Mouse (Mus musculus): ENCODE data around the gene Batf. TPM values are rescaled to one million over a fixed set of nuclear protein-coding genes. Genes with fewer than 3 reads are reported as not detected.

The Batf gene
- polyA plus RNA-seq, 1 experiment from 2014 or later, result 6.7 TPM

- Histone ChIP-seq H3K9me3 (replicated peaks; ENCODE audit: control insufficient read depth, low read length) (no peaks in the 10 kb centered on the region), H3K27me3 (ENCODE audit: control insufficient read depth, insufficient read depth, low read length) (no peaks in the 10 kb centered on the region), H3K4me3 (ENCODE audit: low read depth, low read length) (no peak overlapping the region), H3K9ac (ENCODE audit: low read depth, low read length) (no peak overlapping the region), H3K36me3 (ENCODE audit: control insufficient read depth, insufficient read depth, low read length) (no peaks in the 10 kb centered on the region), H3K27ac (ENCODE audit: low read depth, low read length) (no peak overlapping the region), H3K4me2 (no peak overlapping the region), H3K4me1 (ENCODE audit: control insufficient read depth, insufficient read depth, low read length) (peaks cover 6% of the 10 kb centered on the region; the same call in 1 of the 2 replicates)
- 82% methylated on average over 7 of the region's 7 CpGs for WGBS (ENCODE audit: insufficient replicate concordance)
- no peak for ATAC-seq (replicated peaks; ENCODE audit: insufficient number of reproducible peaks, low FRiP score, low TSS enrichment)
Measured at GRCm38 (mm10) chr12:85728181-85728580, 41.7 kb downstream of the Batf start.

DNA sequence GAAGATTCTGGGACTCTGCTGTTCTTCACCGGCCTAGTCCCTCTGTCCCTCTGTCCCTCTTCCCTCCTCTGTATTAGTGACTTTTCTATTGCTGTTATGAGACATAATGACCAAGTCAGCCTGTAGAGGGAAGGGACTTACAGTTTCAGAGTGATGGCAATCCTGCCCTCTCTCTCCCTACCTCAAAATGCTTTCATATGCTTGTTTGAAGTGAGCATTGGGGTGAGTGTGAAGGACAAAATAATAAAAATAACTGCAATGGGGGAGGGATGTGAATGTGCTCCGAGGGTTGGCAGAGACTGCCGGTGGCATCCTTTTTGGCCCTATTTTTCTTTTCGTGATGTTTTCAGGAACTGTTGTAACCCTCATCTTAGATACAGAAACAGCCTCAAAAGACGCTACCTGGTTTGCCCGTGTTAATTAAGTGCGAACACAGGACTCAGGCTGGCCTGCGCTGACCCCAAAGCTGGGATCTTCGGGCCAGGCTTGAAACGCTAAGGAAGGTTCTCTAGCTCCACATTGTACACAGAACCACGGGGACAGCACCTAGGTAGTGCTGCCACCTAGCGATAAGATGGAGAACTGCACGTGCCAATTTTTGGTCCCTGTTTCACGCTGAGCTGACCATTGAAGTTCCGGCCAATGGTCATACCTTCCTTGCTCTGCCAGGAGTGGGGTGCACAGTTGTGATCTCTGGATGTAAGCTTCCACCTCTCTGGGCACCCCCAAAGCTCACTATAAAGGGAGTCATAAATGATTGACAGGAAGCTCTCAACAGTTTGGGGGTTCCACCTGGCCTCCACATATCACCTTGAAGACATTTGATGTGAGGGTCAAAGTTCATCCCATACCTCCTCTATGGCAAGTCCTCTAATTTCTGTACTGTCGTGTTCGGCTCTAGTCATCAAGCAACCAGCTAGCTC lies 42.8 kb downstream of the Batf start:
- Histone ChIP-seq H3K36me3 (ENCODE audit: control insufficient read depth, insufficient read depth, low read length) (no peaks in the 10 kb centered on the region), H3K4me3 (ENCODE audit: low read depth, low read length) (no peak overlapping the region), H3K4me1 (ENCODE audit: control insufficient read depth, insufficient read depth, low read length) (peaks cover 6% of the 10 kb centered on the region; the same call in 1 of the 2 replicates), H3K27ac (ENCODE audit: low read depth, low read length) (no peak overlapping the region), H3K9ac (ENCODE audit: low read depth, low read length) (no peak overlapping the region), H3K27me3 (ENCODE audit: control insufficient read depth, insufficient read depth, low read length) (no peaks in the 10 kb centered on the region), H3K4me2 (no peak overlapping the region), H3K9me3 (replicated peaks; ENCODE audit: control insufficient read depth, low read length) (peaks cover 2% of the 10 kb centered on the region; the same call in 1 of the 2 replicates)
- 37% methylated on average over 17 of the region's 17 CpGs for WGBS (ENCODE audit: insufficient replicate concordance)
- no peak; the same call in 1 of the 2 replicates for ATAC-seq (replicated peaks; ENCODE audit: insufficient number of reproducible peaks, low FRiP score, low TSS enrichment)

- Histone ChIP-seq H3K27ac (ENCODE audit: low read depth, low read length) (no peak overlapping the region), H3K9me3 (replicated peaks; ENCODE audit: control insufficient read depth, low read length) (peaks cover 2% of the 10 kb centered on the region; the same call in 1 of the 2 replicates), H3K4me1 (ENCODE audit: control insufficient read depth, insufficient read depth, low read length) (peaks cover 5% of the 10 kb centered on the region; the same call in 1 of the 2 replicates), H3K4me3 (ENCODE audit: low read depth, low read length) (no peak overlapping the region), H3K27me3 (ENCODE audit: control insufficient read depth, insufficient read depth, low read length) (no peaks in the 10 kb centered on the region), H3K36me3 (ENCODE audit: control insufficient read depth, insufficient read depth, low read length) (no peaks in the 10 kb centered on the region), H3K9ac (ENCODE audit: low read depth, low read length) (no peak overlapping the region), H3K4me2 (no peak overlapping the region)
- 54% methylated on average over 6 of the region's 6 CpGs for WGBS (ENCODE audit: insufficient replicate concordance)
- no peak for ATAC-seq (replicated peaks; ENCODE audit: insufficient number of reproducible peaks, low FRiP score, low TSS enrichment)
Measured at GRCm38 (mm10) chr12:85729945-85730290, 43.4 kb downstream of the Batf start.

- H3K27me3 ChIP-seq (ENCODE audit: control insufficient read depth, insufficient read depth, low read length), result no peaks in the 10 kb centered on the region
- H3K4me3 ChIP-seq (ENCODE audit: low read depth, low read length), result no peak overlapping the region
- H3K27ac ChIP-seq (ENCODE audit: low read depth, low read length), result no peak overlapping the region
- H3K4me1 ChIP-seq (ENCODE audit: control insufficient read depth, insufficient read depth, low read length), result no peaks in the 10 kb centered on the region
- 79% methylated on average over 2 of the region's 2 CpGs for WGBS (ENCODE audit: insufficient replicate concordance)
- ATAC-seq (replicated peaks; ENCODE audit: insufficient number of reproducible peaks, low FRiP score, low TSS enrichment), result no peak
- H3K36me3 ChIP-seq (ENCODE audit: control insufficient read depth, insufficient read depth, low read length), result no peaks in the 10 kb centered on the region
- H3K9me3 ChIP-seq (replicated peaks; ENCODE audit: control insufficient read depth, low read length), result peaks cover 2% of the 10 kb centered on the region; the same call in 1 of the 2 replicates
- H3K9ac ChIP-seq (ENCODE audit: low read depth, low read length), result no peak overlapping the region
- H3K4me2 ChIP-seq, result no peak overlapping the region
Measured at GRCm38 (mm10) chr12:85736203-85736602, 49.7 kb downstream of the Batf start.

- no peak for ATAC-seq (replicated peaks; ENCODE audit: insufficient number of reproducible peaks, low FRiP score, low TSS enrichment)
- Histone ChIP-seq H3K9me3 (replicated peaks; ENCODE audit: control insufficient read depth, low read length) (peaks cover 2% of the 10 kb centered on the region; the same call in 1 of the 2 replicates), H3K4me3 (ENCODE audit: low read depth, low read length) (no peak overlapping the region), H3K4me1 (ENCODE audit: control insufficient read depth, insufficient read depth, low read length) (no peaks in the 10 kb centered on the region), H3K27ac (ENCODE audit: low read depth, low read length) (no peak overlapping the region), H3K36me3 (ENCODE audit: control insufficient read depth, insufficient read depth, low read length) (no peaks in the 10 kb centered on the region), H3K27me3 (ENCODE audit: control insufficient read depth, insufficient read depth, low read length) (no peaks in the 10 kb centered on the region), H3K4me2 (no peak overlapping the region), H3K9ac (ENCODE audit: low read depth, low read length) (no peak overlapping the region)
- WGBS (ENCODE audit: insufficient replicate concordance), result 84% methylated on average over 3 of the region's 3 CpGs
Measured at GRCm38 (mm10) chr12:85736960-85737359, 50.5 kb downstream of the Batf start.

DNA sequence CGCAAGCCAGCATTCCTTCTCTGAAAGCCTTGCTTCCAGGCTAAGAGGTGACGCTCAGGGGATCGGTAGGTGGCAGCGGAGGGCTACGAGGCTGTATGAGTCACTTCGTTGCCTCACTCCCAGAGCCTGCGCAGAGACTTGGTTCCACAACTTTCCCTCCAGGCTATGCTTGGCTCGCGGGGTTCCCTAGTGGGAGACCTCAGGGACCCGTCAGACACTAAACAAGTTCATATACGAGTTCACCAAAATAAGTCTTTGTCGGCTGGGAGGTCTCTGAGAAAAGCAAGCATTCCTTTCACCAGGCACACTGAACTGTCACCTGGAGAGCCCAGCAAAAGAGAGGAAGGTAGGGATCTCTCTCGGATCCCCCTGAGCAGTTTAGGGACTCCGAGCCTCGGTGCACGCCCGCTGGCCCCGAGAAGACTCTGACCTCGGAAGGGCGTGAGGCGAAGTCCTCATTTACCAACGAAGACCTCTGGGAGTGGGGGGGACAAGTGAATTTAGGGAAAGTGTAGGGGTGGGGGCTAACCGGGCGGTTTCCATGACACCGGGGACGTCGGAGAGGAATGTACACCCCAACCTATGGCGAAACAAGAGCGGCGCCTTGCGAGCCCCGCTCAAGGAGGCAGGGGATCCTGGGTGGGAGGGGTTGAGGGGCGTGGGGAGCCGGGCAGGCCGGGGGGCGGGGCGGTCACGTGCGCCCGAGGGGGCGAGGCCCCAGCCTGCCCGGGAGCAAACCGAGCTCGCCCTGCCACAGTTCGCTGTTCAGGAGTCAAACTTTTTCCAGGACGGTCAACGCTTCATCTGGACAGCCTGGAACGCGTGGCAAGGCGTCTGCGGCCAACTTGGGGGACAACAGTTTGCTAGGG lies 59.6 kb downstream of the Batf start, which contains the start of gene Flvcr2:
TSS of gene Flvcr2 (plus strand) at position 713 of the 869 bp plus-strand sequence.
- Histone ChIP-seq H3K4me1 (ENCODE audit: control insufficient read depth, insufficient read depth, low read length) (peaks cover 5% of the 10 kb centered on the region), H3K9ac (ENCODE audit: low read depth, low read length) (peak within 1 kb of the TSS; percentile 68), H3K4me2 (peak within 1 kb of the TSS; percentile 98), H3K27ac (ENCODE audit: low read depth, low read length) (peak within 1 kb of the TSS; percentile 75; the same call in 1 of the 2 replicates), H3K36me3 (ENCODE audit: control insufficient read depth, insufficient read depth, low read length) (no peaks in the 10 kb centered on the region), H3K4me3 (ENCODE audit: low read depth, low read length) (peak within 1 kb of the TSS; percentile 46), H3K9me3 (replicated peaks; ENCODE audit: control insufficient read depth, low read length) (no peaks in the 10 kb centered on the region), H3K27me3 (ENCODE audit: control insufficient read depth, insufficient read depth, low read length) (peaks cover 7% of the 10 kb centered on the region)
- ATAC-seq (replicated peaks; ENCODE audit: insufficient number of reproducible peaks, low FRiP score, low TSS enrichment), result peak; percentile 79
- under 1% methylated on average over 50 of the region's 51 CpGs for WGBS (ENCODE audit: insufficient replicate concordance)

DNA sequence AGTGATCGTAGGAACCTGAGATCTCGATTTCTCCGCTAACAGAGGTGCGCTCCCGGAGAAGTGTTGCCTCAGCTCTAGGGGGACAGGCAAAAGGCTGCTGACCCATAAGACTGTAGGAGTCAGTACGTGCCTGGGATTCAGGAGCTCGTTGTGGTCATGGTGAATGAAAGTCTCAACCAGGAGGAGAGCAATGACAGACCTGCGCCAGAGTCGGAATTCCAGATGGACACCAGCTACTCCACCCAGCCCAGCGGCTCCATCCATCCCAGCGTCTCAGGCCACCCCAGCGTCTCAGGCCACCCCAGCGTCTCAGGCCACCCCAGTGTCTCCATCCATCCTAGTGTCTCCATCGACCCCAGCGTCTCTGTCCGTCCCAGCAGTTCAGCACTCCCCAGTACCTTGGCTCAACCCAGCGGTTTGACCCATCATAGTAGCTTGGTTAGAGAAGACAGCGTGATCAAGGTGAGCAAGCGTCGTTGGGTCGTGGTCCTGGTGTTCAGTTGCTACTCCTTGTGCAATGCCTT lies 60.3 kb downstream of the Batf start:
- peaks cover 7% of the 10 kb centered on the region for H3K27me3 ChIP-seq (ENCODE audit: control insufficient read depth, insufficient read depth, low read length)
- peak overlapping the region; percentile 68 for H3K9ac ChIP-seq (ENCODE audit: low read depth, low read length)
- no peaks in the 10 kb centered on the region for H3K36me3 ChIP-seq (ENCODE audit: control insufficient read depth, insufficient read depth, low read length)
- peaks cover 5% of the 10 kb centered on the region for H3K4me1 ChIP-seq (ENCODE audit: control insufficient read depth, insufficient read depth, low read length)
- H3K9me3 ChIP-seq (replicated peaks; ENCODE audit: control insufficient read depth, low read length), result no peaks in the 10 kb centered on the region
- H3K4me2 ChIP-seq, result peak overlapping the region; percentile 98
- ATAC-seq (replicated peaks; ENCODE audit: insufficient number of reproducible peaks, low FRiP score, low TSS enrichment), result peak; percentile 20
- 21% methylated on average over 21 of the region's 21 CpGs for WGBS (ENCODE audit: insufficient replicate concordance)
- peak overlapping the region; percentile 46 for H3K4me3 ChIP-seq (ENCODE audit: low read depth, low read length)
- no peak overlapping the region for H3K27ac ChIP-seq (ENCODE audit: low read depth, low read length)

GRCm38 (mm10) chr12:85747343-85747742 lies 60.9 kb downstream of the Batf start:
- 76% methylated on average over 10 of the region's 10 CpGs for WGBS (ENCODE audit: insufficient replicate concordance)
- no peak overlapping the region for H3K9ac ChIP-seq (ENCODE audit: low read depth, low read length)

More at GRCm38 (mm10) chr12:85747343-85747742, 60.9 kb downstream of the Batf start:
- Histone ChIP-seq H3K27ac (ENCODE audit: low read depth, low read length) (no peak overlapping the region), H3K36me3 (ENCODE audit: control insufficient read depth, insufficient read depth, low read length) (no peaks in the 10 kb centered on the region), H3K4me3 (ENCODE audit: low read depth, low read length) (peak overlapping the region; percentile 46), H3K27me3 (ENCODE audit: control insufficient read depth, insufficient read depth, low read length) (peaks cover 7% of the 10 kb centered on the region), H3K4me1 (ENCODE audit: control insufficient read depth, insufficient read depth, low read length) (peaks cover 5% of the 10 kb centered on the region), H3K4me2 (peak overlapping the region; percentile 98), H3K9me3 (replicated peaks; ENCODE audit: control insufficient read depth, low read length) (no peaks in the 10 kb centered on the region)
- ATAC-seq (replicated peaks; ENCODE audit: insufficient number of reproducible peaks, low FRiP score, low TSS enrichment), result no peak
